ENCODE assay signal across 16 mouse cellular contexts in genomic region chr5:151065228-151065627, GRCm38 (mm10).
DNase-seq lines count a peak whose midpoint lies in the region; ATAC-seq and TF ChIP-seq lines count a peak whose summit lies in the region.
"Had no signal": no experiment of that assay in that cellular context is flagged by ENCODE, and none has a peak within 500 bp of the region (broad histone marks: within the 10 kb centered on the region; RNA-seq: fewer than 3 reads in every experiment).

No protein-coding gene starts in this region.

- no peak overlapping the region for H3K9ac ChIP-seq in lung, embryonic 16.5 days (ENCODE audit: low read length)
- H3K9ac ChIP-seq: forebrain, embryonic 13.5 days; neural tube, embryonic 12.5 days had no signal

- no peak for TF ChIP-seq CTCF in layer of hippocampus, adult 2 months (conservative IDR thresholded peaks at IDR 0.05)
- TF ChIP-seq CTCF in Patski (IDR thresholded peaks at IDR 0.05) = no peak

- H3K4me3 ChIP-seq in layer of hippocampus, adult 2 months = no peak overlapping the region
- H3K4me3 ChIP-seq in lung, embryonic 16.5 days (ENCODE audit: low read length) = no peak overlapping the region
- H3K4me3 ChIP-seq: forebrain, embryonic 13.5 days; neural tube, embryonic 12.5 days had no signal

- POLR2A ChIA-PET in Patski (lab: Charles Lee) = interaction anchor here (0.6 to 1.3 kb wide), 3 partner anchors 16 to 96 kb away, joined by 3 read pairs; no protein-coding TSS in a partner anchor

- in situ Hi-C loops in Patski (cut with MboI; ENCODE audit: low pct_unique_long_range_greater_than_20kb) = no loop called here

- WGBS in lung, embryonic 16.5 days = 67% methylated on average over 1 of the region's 1 CpGs

- peaks cover 25% of the 10 kb centered on the region for H3K36me3 ChIP-seq in lung, embryonic 16.5 days (ENCODE audit: control insufficient read depth, insufficient read depth, low read length)

- CTCF ChIA-PET in Patski (lab: Charles Lee) = interaction anchor here (1.1 to 1.4 kb wide), 4 partner anchors 10 to 304 kb away, joined by 3 to 4 read pairs (median 4); no protein-coding TSS in a partner anchor

- peaks cover 11% of the 10 kb centered on the region for H3K4me1 ChIP-seq in lung, embryonic 16.5 days (replicated peaks; ENCODE audit: control insufficient read depth, insufficient read depth, low read length)
- H3K4me1 ChIP-seq: forebrain, embryonic 13.5 days had no signal

- intact Hi-C loops in heart, postnatal 10 days (cut with DNase I) = no loop called here

- peak; percentile 45 for ATAC-seq in Patski
- ATAC-seq in lung, embryonic 16.5 days (ENCODE audit: low read depth) = peak; percentile 18; the same call in 1 of the 2 replicates
- ATAC-seq: forebrain, embryonic 13.5 days had no signal

- DNase-seq in heart, adult 11 months = peak; percentile 91
- no peak for DNase-seq in heart, postnatal 10 days
- DNase-seq in layer of hippocampus, adult 2 months (ENCODE audit: low spot score in 2 of 2) = no peak
- DNase-seq in layer of hippocampus, postnatal 25 days (ENCODE audit: extremely low spot score in 1 of 2, low spot score in 1 of 2) = no peak
- DNase-seq in Patski (ENCODE audit: low read depth, low spot score) = no peak
- no peak for DNase-seq in thymus, postnatal 14 days
- DNase-seq in B cell, adult 2 months = no peak
- DNase-seq: adrenal gland, adult 2 months; cerebellum, adult 11 months; cerebellum, postnatal 25 days; gastrocnemius, postnatal 25 days; spleen, adult 18-20 months; thymus, adult 18-20 months had no signal

- H3K9me3 ChIP-seq in lung, embryonic 16.5 days (ENCODE audit: control insufficient read depth, low read length) = peaks cover 8% of the 10 kb centered on the region; the same call in 1 of the 2 replicates
- H3K9me3 ChIP-seq: neural tube, embryonic 12.5 days had no signal

- H3K27me3 ChIP-seq in Patski = no peaks in the 10 kb centered on the region
- no peaks in the 10 kb centered on the region for H3K27me3 ChIP-seq in lung, embryonic 16.5 days (ENCODE audit: control insufficient read depth, insufficient read depth, low read depth, low read length)
- H3K27me3 ChIP-seq: forebrain, embryonic 13.5 days; neural tube, embryonic 12.5 days had no signal

- no peak overlapping the region for H3K4me2 ChIP-seq in lung, embryonic 16.5 days (ENCODE audit: low read depth, low read length)
- H3K4me2 ChIP-seq: forebrain, embryonic 13.5 days; neural tube, embryonic 12.5 days had no signal

- H3K27ac ChIP-seq in layer of hippocampus, adult 2 months = peak overlapping the region; percentile 24
- H3K27ac ChIP-seq in lung, embryonic 16.5 days (ENCODE audit: low read length) = peak overlapping the region; percentile 61
- H3K27ac ChIP-seq: forebrain, embryonic 13.5 days; neural tube, embryonic 12.5 days had no signal
